Mouse (Mus musculus) 3134 (cell line): ENCODE results near the gene Plxna1.

Experiments
- DNase-seq: peaks from one replicate; pipeline ENCODE4 v3.0.0-alpha.2; 2011; ENCODE audit warnings: low spot score; ENCODE audit not compliant: insufficient read length; ENCODE audit errors: extremely low read depth

Plxna1 gene

GRCm38 (mm10) chr6:89285561-89286285 lies 76.7 kb downstream of the Plxna1 start:
- DNase-seq = no peak

- DNase-seq = no peak
Measured at GRCm38 (mm10) chr6:89285116-89285515, 77.3 kb downstream of the Plxna1 start.

- DNase-seq = no peak
Measured at GRCm38 (mm10) chr6:89283095-89283494, 79.3 kb downstream of the Plxna1 start.

- DNase-seq = no peak
Measured at GRCm38 (mm10) chr6:89282626-89283025, 79.8 kb downstream of the Plxna1 start.

- no peak for DNase-seq
Measured at GRCm38 (mm10) chr6:89281492-89282332, 80.7 kb downstream of the Plxna1 start.

- no peak for DNase-seq
Measured at GRCm38 (mm10) chr6:89280555-89280954, 81.9 kb downstream of the Plxna1 start.

GRCm38 (mm10) chr6:89271731-89272475 lies 90.5 kb downstream of the Plxna1 start:
- DNase-seq = no peak

- no peak for DNase-seq
Measured at GRCm38 (mm10) chr6:89267181-89267580, 95.2 kb downstream of the Plxna1 start.
